Mouse (Mus musculus): ENCODE measurements around the gene Dnah3.

GRCm38 (mm10) chr7:120095180-120095579 is at the start of gene Dnah3:
- TF ChIP-seq CTCF (IDR thresholded peaks at IDR 0.05; ENCODE audit: low read depth, low read length) (no peak), POLR2A (IDR thresholded peaks at IDR 0.05; ENCODE audit: borderline replicate concordance, low read depth, low read length) (no peak)
